14 mouse cellular contexts compared by ENCODE assay signal in genomic region chr12:12436379-12436778, GRCm38 (mm10).
DNase-seq lines count a peak whose midpoint lies in the region; TF ChIP-seq lines count a peak whose summit lies in the region.
"Had no signal": no experiment of that assay in that cellular context is flagged by ENCODE, and none has a peak within 500 bp of the region (broad histone marks: within the 10 kb centered on the region; RNA-seq: fewer than 3 reads in every experiment).

No protein-coding gene starts in this region.

- intact Hi-C loops in gastrocnemius, adult 2 months (cut with DNase I) = no loop called here

- no peak overlapping the region for H3K4me3 ChIP-seq in gastrocnemius, adult 2 months
- H3K4me3 ChIP-seq: heart, embryonic 13.5 days; liver, embryonic 13.5 days; megakaryocyte, embryonic 14.5 days had no signal

- no peak for DNase-seq in gastrocnemius, adult 2 months
- no peak for DNase-seq in gastrocnemius, postnatal 10 days
- peak; percentile 7 to 30 for DNase-seq in kidney, postnatal 36 days
- no peak for DNase-seq in kidney, postnatal 14 days
- peak; percentile 48 for DNase-seq in 416B (ENCODE audit: low read depth)
- DNase-seq in adrenal gland, postnatal 36 days = peak; percentile 9 to 35
- DNase-seq in testis, postnatal 14 days (ENCODE audit: low spot score) = no peak
- no peak for DNase-seq in left cerebral cortex, adult 8-10 months (ENCODE audit: low spot score in 2 of 2)
- DNase-seq: cerebellum, adult 8-10 months; kidney, postnatal 4 days; liver, embryonic 13.5 days; right cerebral cortex, postnatal 25 days had no signal

- H3K27ac ChIP-seq in gastrocnemius, adult 2 months = no peak overlapping the region
- H3K27ac ChIP-seq: heart, embryonic 13.5 days; liver, embryonic 13.5 days had no signal

- peak; percentile 8; the same call in 1 of the 2 replicates for TF ChIP-seq CTCF in gastrocnemius, adult 2 months (IDR thresholded peaks at IDR 0.05)

Comparison
In these comparisons a context has a peak if more than half of its experiments do, and no peak if none do; other contexts are left out.
1. DNase-seq: peak in kidney, postnatal 36 days (2 of 2), 416B (single experiment) and adrenal gland, postnatal 36 days (2 of 2); none in gastrocnemius, adult 2 months (single experiment), gastrocnemius, postnatal 10 days (single experiment), kidney, postnatal 14 days (single experiment), testis, postnatal 14 days (single experiment) and left cerebral cortex, adult 8-10 months (0 of 2).